Mouse (Mus musculus) heart, adult 2 months (tissue): ENCODE data around the gene Msi2. TPM values are rescaled to one million over a fixed set of nuclear protein-coding genes. Genes with fewer than 3 reads are reported as not detected.

Source experiments
- DNase-seq, 2 experiments: peaks; one replicate each; pipeline ENCODE4 v3.0.0; 2021
- H3K27ac ChIP-seq: fragments of 200-600 bp; 2 replicates; pipeline ENCODE4 v1.8.1; 2022
- H3K27me3 ChIP-seq: fragments of 200-500 bp; 2 replicates; pipeline ENCODE4 v1.6.1; 2012; ENCODE audit warnings: mild to moderate bottlenecking, low read length, inconsistent platforms, mixed read lengths; ENCODE audit not compliant: control insufficient read depth, insufficient read depth
- H3K36me3 ChIP-seq: fragments of 200-500 bp; 2 replicates; pipeline ENCODE4 v1.6.1; 2012; ENCODE audit warnings: low read length, inconsistent platforms; ENCODE audit not compliant: control insufficient read depth, insufficient read depth
- H3K4me1 ChIP-seq: fragments of 200-500 bp; 2 replicates; pipeline ENCODE4 v1.6.1; 2011; ENCODE audit warnings: low read length; ENCODE audit not compliant: control insufficient read depth, insufficient read depth
- H3K4me3 ChIP-seq: fragments of 200-600 bp; 2 replicates; pipeline ENCODE4 v1.8.1; 2022
- H3K79me2 ChIP-seq: fragments of 200-500 bp; replicated peaks from 2 replicates; pipeline ENCODE4 v1.6.1; 2012; ENCODE audit warnings: mild to moderate bottlenecking, inconsistent platforms, low read length, moderate library complexity, mixed read lengths; ENCODE audit not compliant: control insufficient read depth, insufficient read depth
- H3K9ac ChIP-seq: fragments of 200-500 bp; 2 replicates; pipeline ENCODE4 v1.6.1; 2012; ENCODE audit warnings: low read depth, mild to moderate bottlenecking, control low read depth, inconsistent platforms, low read length, mixed read lengths
- CTCF ChIP-seq: fragments of 200-600 bp; IDR thresholded peaks from 2 replicates; pipeline ENCODE4 v1.8.1; 2022; ENCODE audit warnings: antibody characterized with exemption, mild to moderate bottlenecking, moderate library complexity
- EP300 ChIP-seq: fragments of 200-500 bp; IDR thresholded peaks from 2 replicates; pipeline ENCODE4 v1.6.1; 2011; ENCODE audit warnings: low read depth, low read length, control low read depth; ENCODE audit not compliant: insufficient read depth
- POLR2A ChIP-seq: fragments of 200-500 bp; IDR thresholded peaks from 2 replicates; pipeline ENCODE4 v1.6.1; 2011; ENCODE audit warnings: mild to moderate bottlenecking, low read depth, low read length, control low read depth; ENCODE audit not compliant: insufficient read depth
- WGBS: fragments of 180-500 bp; shearing (Covaris S2); methylation state at CpG from one replicate; pipeline ENCODE4 v1.1.7; 2018; 5-methylcytosine and 5-hydroxymethylcytosine counted together
- intact Hi-C: fragments of 180-260 bp; cut with DNase I; formaldehyde crosslinking; loops from one replicate; pipeline ENCODE4 v1.15.1; 2025
- polyA plus RNA-seq: library from polyadenylated mRNA; depleted of rRNA; stranded (reverse); fragments of >200 nt; gene quantifications from 2 replicates; pipeline ENCODE4 v1.2.3, GENCODE M21; 2012
- total RNA-seq, 2 experiments: library from RNA; stranded (reverse); gene quantifications; 2 replicates each; pipeline ENCODE4 v1.2.3; 2021

Msi2 gene
- total and polyA plus RNA-seq, 3 experiments = 42.5 to 208 (median 176) TPM

DNA sequence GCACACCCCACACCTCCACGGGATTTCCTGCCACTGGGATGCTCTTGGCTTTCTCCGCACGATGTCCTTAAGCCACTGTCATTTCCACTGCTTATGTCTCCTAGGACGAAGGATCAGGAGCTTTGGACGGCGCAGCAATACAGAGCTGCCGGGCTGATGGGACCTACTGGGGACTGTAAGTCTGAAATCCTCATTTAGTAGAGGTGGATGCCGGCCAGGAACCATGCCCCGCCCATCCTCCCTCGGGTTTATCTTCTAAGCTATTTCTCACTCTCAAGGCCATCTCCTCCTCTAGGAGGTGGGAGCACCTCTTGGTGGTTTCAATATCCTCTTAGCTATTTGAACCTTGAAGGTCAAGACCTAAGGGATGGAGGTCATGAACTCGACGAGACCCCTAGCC is 362.3 kb downstream of the Msi2 start:
- no peak overlapping the region for H3K4me3 ChIP-seq
- H3K9ac ChIP-seq = no peak overlapping the region
- H3K79me2 ChIP-seq = no peaks in the 10 kb centered on the region
- 29% methylated on average over 12 of the region's 12 CpGs for WGBS
- DNase-seq = peak; percentile 52 to 58
- peaks cover 20% of the 10 kb centered on the region for H3K4me1 ChIP-seq
- intact Hi-C loops = loop anchor here (5.0 kb wide), 1 partner anchor 44 kb away; no protein-coding TSS in a partner anchor
- no peak for TF ChIP-seq POLR2A
- no peak for TF ChIP-seq EP300
- no peak for TF ChIP-seq CTCF
- H3K27me3 ChIP-seq = no peaks in the 10 kb centered on the region
- no peak overlapping the region for H3K27ac ChIP-seq
- H3K36me3 ChIP-seq = peaks cover 3% of the 10 kb centered on the region; the same call in 1 of the 2 replicates

DNA sequence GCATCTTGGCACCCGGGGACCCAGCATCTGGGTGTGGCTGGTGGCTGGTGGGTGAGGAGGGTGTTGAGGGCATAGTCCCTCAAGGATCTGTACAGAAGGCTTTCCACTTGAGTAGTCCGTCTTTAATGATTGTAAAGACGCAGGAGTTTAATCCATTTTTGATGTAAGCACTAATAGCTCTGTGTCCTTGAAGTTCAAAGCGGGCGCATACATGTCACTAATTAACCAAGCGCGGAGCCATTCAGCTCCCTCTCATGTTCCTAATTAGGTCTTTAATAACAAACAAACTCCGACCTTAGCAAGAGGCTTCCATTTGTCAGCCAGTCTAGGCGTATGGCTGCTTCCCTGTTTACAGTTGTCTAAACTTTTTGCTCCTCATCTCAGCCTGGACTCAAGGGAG is 363.5 kb downstream of the Msi2 start:
- DNase-seq = no peak
- Histone ChIP-seq H3K79me2 (no peaks in the 10 kb centered on the region), H3K4me3 (no peak overlapping the region), H3K27ac (no peak overlapping the region), H3K4me1 (peaks cover 16% of the 10 kb centered on the region), H3K36me3 (no peaks in the 10 kb centered on the region), H3K27me3 (no peaks in the 10 kb centered on the region), H3K9ac (no peak overlapping the region)
- TF ChIP-seq EP300 (no peak), CTCF (no peak)
- WGBS = 98% methylated on average over 9 of the region's 9 CpGs
- intact Hi-C loops = loop anchor here (5.0 kb wide), 1 partner anchor 42 kb away; no protein-coding TSS in a partner anchor

DNA sequence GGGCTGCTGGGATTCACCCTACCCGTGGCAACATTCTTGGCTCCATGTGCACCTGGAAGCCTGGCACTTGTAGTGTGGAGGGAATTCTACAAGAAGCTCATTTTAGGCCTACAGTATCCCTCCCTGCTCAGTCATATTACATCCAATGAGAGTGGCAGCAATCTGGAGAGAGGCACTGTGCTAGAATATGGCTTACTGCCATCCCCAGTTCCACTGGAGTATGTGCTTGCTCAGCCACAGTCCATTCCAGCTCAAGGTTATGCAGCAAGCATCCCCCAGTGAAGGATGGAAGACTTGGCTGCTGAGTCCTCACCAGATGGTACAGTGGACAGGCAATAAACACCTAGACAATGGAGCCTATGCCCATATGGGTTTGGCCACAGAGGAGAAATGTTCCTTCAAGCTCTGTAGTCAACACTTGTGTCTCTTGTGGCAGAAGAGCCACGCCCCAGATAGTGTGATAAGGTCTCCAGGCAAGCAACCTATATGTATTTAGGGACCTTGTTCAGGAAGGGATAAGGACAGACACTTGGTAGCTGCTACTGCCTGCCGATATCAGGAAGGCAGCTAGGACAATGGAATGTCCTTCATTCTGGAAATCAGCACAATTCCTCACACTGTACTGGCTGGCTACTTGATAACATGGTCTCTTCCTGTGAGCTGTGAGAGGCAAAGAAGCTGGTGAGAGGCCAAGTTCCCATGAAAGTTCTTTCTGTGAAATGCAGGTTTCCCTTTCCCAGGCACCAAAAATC is 366.4 kb downstream of the Msi2 start:
- TF ChIP-seq EP300 (no peak), POLR2A (no peak), CTCF (no peak)
- no peak for DNase-seq
- H3K9ac ChIP-seq = no peak overlapping the region
- no peak overlapping the region for H3K4me3 ChIP-seq
- intact Hi-C loops = no loop called here
- WGBS = 33% methylated on average over 3 of the region's 3 CpGs
- H3K79me2 ChIP-seq = no peaks in the 10 kb centered on the region
- H3K4me1 ChIP-seq = peaks cover 8% of the 10 kb centered on the region
- no peaks in the 10 kb centered on the region for H3K36me3 ChIP-seq
- H3K27ac ChIP-seq = no peak overlapping the region
- H3K27me3 ChIP-seq = no peaks in the 10 kb centered on the region

- H3K4me3 ChIP-seq = no peak overlapping the region
- intact Hi-C loops = no loop called here
- H3K4me1 ChIP-seq = peaks cover 3% of the 10 kb centered on the region; the same call in 1 of the 2 replicates
- H3K27ac ChIP-seq = no peak overlapping the region
- DNase-seq = peak in 1 of 2 experiments; percentile 13
- H3K36me3 ChIP-seq = no peaks in the 10 kb centered on the region
- TF ChIP-seq POLR2A = no peak
- no peak for TF ChIP-seq CTCF
- TF ChIP-seq EP300 = no peak
- no peak overlapping the region for H3K9ac ChIP-seq
- H3K79me2 ChIP-seq = no peaks in the 10 kb centered on the region
- H3K27me3 ChIP-seq = no peaks in the 10 kb centered on the region
- 88% methylated on average over 23 of the region's 23 CpGs for WGBS
Measured at GRCm38 (mm10) chr11:88348690-88349089, 369.6 kb downstream of the Msi2 start.

DNA sequence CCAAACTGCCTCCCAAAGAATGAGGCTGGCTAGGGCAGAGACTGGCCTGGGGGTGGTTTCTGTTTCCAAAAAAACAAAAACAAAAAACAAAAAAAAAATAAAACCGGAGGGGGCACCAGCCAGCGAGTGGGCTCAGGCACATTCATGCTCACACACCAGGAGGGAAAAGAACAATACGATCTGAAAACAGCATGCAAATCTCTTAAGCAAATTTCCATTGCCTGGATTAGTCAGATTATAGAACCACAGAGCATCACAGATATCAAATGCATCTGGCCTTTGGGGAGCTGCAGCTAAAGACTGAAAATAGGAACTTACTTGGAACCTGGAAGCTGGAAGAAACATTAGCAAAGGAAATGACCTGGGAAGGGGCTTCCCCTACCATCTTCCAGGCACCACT is 370.3 kb downstream of the Msi2 start:
- H3K27ac ChIP-seq = no peak overlapping the region
- H3K36me3 ChIP-seq = no peaks in the 10 kb centered on the region
- peaks cover 3% of the 10 kb centered on the region; the same call in 1 of the 2 replicates for H3K4me1 ChIP-seq
- intact Hi-C loops = no loop called here
- DNase-seq = no peak
- TF ChIP-seq EP300 = no peak
- TF ChIP-seq CTCF = no peak
- no peak for TF ChIP-seq POLR2A
- no peaks in the 10 kb centered on the region for H3K79me2 ChIP-seq
- H3K4me3 ChIP-seq = no peak overlapping the region
- H3K9ac ChIP-seq = no peak overlapping the region
- no peaks in the 10 kb centered on the region for H3K27me3 ChIP-seq
- WGBS = 80% methylated on average over 3 of the region's 3 CpGs

DNA sequence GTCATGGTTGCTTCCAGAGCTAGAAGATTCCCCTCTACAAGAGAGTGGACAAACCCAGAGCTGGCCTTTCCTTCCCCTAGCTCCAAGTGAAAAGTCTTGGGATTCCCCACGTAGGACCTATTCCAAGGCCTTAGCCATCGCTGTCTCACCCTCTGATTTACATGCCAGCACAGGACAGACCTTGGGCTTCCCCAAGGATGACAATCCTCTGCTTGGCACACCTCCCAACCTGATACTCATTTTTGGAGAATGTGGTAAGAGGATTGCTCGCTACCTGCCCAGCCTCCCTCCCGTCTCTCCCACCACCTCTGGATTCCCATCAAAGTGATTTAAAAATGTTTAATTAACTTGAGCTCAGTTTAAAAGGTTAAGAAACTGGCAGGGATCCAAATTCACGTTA is 372.2 kb downstream of the Msi2 start:
- 85% methylated on average over 5 of the region's 5 CpGs for WGBS
- H3K9ac ChIP-seq = no peak overlapping the region

More for the DNA sequence above, 372.2 kb downstream of the Msi2 start:
- Histone ChIP-seq H3K27me3 (no peaks in the 10 kb centered on the region), H3K27ac (no peak overlapping the region), H3K79me2 (no peaks in the 10 kb centered on the region), H3K36me3 (no peaks in the 10 kb centered on the region), H3K4me1 (no peaks in the 10 kb centered on the region), H3K4me3 (no peak overlapping the region)
- TF ChIP-seq EP300 (no peak), CTCF (no peak), POLR2A (no peak)
- DNase-seq = no peak
- intact Hi-C loops = no loop called here
